Mouse (Mus musculus) lung, adult 2 months (tissue): ENCODE measurements around the gene Cbwd1. TPM values are rescaled to one million over a fixed set of nuclear protein-coding genes. Genes with fewer than 3 reads are reported as not detected.

Experiments
- DNase-seq: peaks from one replicate; pipeline ENCODE4 v3.0.0; 2022
- H3K4me1 ChIP-seq: fragments of 200-500 bp; 2 replicates; pipeline ENCODE4 v1.6.1; 2011; ENCODE audit warnings: low read length; ENCODE audit not compliant: control insufficient read depth, insufficient read depth
- H3K4me3 ChIP-seq: fragments of 200-500 bp; replicated peaks from 2 replicates; pipeline ENCODE3; 2011; ENCODE audit warnings: low read depth, mild to moderate bottlenecking, control low read depth, low read length; ENCODE audit errors: extremely low read depth
- CTCF ChIP-seq: fragments of 200-500 bp; IDR thresholded peaks from 2 replicates; pipeline ENCODE4 v1.5.1; 2011; ENCODE audit warnings: mild to moderate bottlenecking, low read length, control low read depth; ENCODE audit not compliant: insufficient read depth
- POLR2A ChIP-seq: fragments of 200-500 bp; IDR thresholded peaks from 2 replicates; pipeline ENCODE4 v1.6.1; 2011; ENCODE audit warnings: low read depth, mild to moderate bottlenecking, control low read depth, low read length, borderline replicate concordance; ENCODE audit errors: extremely low read depth
- WGBS: fragments of 180-500 bp; shearing (Covaris S2); methylation state at CpG from one replicate; pipeline ENCODE4 v1.1.7; 2018; 5-methylcytosine and 5-hydroxymethylcytosine counted together
- polyA plus RNA-seq: library from polyadenylated mRNA; depleted of rRNA; stranded (reverse); fragments of >200 nt; gene quantifications from 2 replicates; pipeline ENCODE4 v1.2.3, GENCODE M21; 2012; rRNA removed

Cbwd1 gene
- 0.96 and 2.6 TPM in 2 replicates for polyA plus RNA-seq

DNA sequence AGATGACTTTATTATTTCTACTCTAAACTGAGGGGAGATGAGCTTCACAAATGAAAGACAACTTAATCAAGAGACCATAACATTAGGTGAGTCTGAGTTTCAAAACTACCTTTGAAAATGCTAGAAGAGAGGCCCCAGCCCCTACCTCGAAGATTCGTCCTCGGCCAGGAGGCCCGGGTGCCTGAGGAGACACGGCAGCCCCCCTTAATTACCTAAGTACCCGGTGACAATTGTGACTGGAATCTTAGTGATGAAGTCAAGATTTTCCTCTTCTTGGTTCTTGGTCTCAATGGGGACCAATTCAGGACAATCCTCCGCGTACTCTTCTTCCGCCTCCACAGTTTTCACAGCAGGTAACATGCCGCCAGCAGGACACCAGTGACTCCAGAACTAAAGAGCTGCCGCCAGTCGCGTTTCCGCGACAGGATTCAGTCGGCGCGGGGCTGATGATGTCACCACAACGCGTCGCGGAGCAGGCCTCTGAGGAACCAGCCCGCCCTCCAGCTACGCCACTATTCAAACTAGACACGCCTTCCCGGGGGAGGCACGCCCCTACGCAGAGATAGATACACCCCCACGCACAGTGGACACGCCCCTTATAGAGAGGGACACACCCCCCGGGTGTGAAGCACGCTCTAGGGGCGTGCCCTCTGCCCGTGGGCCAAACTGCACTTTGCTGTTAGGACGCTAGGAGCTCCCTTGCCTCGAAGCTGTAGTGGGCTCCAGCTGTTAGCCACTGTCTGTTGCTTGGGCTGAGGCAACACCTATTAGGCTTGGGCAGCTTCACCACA lies at the start of gene Cbwd1:
TSS of gene Cbwd1 (minus strand) at position 439 of the 791 bp plus-strand sequence.
- peak; percentile 98 for DNase-seq
- WGBS = under 1% methylated on average over 36 of the region's 36 CpGs
- peaks cover 3% of the 10 kb centered on the region; the same call in 1 of the 2 replicates for H3K4me1 ChIP-seq
- peak within 1 kb of the TSS; percentile 96 for H3K4me3 ChIP-seq
- peak; percentile 88 for TF ChIP-seq POLR2A
- peak; percentile 97 for TF ChIP-seq CTCF

DNA sequence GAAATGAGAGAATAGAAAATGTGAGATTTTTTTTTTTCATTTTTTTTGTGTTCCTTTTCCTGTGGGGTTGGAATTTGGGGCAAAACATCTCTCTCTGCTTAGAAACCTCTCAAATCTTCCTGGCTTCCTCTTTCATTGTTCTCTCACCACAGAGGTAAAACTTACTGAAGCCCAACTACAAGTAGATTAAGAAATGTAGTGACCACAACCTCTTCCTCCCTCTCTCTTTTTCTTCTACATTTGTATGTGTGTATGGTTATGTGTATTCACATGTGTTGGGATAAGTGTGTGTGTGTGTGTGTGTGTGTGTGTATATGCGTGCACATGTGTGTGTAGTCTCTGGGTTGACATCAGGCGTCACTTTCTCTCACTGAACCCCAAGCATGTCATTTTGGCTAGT lies 47.1 kb upstream of the Cbwd1 start:
- TF ChIP-seq CTCF (no peak), POLR2A (no peak)
- 98% methylated on average over 2 of the region's 2 CpGs for WGBS
- DNase-seq = no peak
- Histone ChIP-seq H3K4me3 (no peak overlapping the region), H3K4me1 (peaks cover 2% of the 10 kb centered on the region; the same call in 1 of the 2 replicates)

DNA sequence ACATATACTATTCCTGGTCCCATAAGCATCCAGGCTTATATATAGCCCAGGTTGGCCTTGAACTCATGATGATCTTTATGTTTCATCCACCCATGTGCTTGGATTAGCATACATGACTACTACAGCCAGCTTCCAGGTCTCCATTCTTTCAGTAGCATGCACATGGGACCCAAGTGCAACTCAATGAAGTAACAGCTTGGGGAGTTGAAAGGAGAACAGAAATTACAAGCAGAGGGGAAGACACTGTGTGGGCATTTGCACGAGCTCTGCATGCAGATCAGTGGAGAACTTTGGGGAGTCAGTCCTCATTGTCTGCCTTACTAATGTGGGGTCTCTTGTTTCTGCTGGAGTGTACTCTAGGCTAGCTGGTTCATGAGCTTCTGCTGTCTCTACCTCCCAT lies 45.3 kb upstream of the Cbwd1 start:
- Histone ChIP-seq H3K4me1 (peaks cover 2% of the 10 kb centered on the region; the same call in 1 of the 2 replicates), H3K4me3 (no peak overlapping the region)
- no peak for TF ChIP-seq POLR2A
- TF ChIP-seq CTCF = no peak
- WGBS = 75% methylated on average over 1 of the region's 1 CpGs
- no peak for DNase-seq

DNA sequence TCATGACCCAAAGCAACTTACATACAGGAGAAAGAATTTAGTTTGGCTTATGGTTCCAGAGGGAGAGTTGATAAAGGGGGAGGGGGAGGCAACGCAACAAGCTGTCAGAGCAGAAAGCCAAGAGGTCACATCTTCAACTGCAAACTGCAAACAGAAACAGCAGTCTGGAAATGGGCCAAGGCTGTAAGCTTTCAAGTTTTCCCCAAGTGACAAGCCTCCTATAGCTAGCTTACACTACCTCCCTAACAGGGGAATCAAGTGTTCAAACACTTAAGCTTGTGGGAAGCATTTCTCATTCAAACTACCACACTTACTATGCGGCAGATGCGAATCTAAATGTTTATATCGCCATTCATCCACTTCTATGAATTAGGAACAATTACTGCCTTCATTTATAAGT lies 42.4 kb upstream of the Cbwd1 start:
- Histone ChIP-seq H3K4me3 (no peak overlapping the region), H3K4me1 (peaks cover 8% of the 10 kb centered on the region; the same call in 1 of the 2 replicates)
- no peak for DNase-seq
- TF ChIP-seq CTCF (no peak), POLR2A (no peak)
- 50% methylated on average over 4 of the region's 4 CpGs for WGBS

DNA sequence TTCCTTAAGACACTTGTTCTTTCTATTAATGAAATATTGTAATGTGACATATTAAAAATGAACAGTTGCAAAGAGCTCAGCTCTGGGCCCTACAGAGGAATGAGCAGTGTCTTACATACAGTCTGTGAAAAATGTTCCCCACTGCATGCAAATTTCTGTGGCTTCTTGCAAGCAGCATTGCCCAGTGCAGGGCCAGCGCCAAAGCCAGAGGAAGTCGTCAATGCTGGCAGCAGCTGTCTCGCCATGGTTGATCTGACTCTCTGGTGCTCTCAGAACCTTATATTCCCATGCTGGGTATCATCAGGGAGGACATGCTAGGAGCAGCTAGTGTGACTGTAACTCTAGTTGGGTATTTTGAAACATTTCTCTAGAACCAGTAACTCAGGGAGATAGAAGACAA lies 41.4 kb upstream of the Cbwd1 start:
- H3K4me1 ChIP-seq = peaks cover 8% of the 10 kb centered on the region; the same call in 1 of the 2 replicates
- DNase-seq = no peak
- TF ChIP-seq POLR2A (no peak), CTCF (no peak)
- 79% methylated on average over 3 of the region's 3 CpGs for WGBS
- no peak overlapping the region for H3K4me3 ChIP-seq

DNA sequence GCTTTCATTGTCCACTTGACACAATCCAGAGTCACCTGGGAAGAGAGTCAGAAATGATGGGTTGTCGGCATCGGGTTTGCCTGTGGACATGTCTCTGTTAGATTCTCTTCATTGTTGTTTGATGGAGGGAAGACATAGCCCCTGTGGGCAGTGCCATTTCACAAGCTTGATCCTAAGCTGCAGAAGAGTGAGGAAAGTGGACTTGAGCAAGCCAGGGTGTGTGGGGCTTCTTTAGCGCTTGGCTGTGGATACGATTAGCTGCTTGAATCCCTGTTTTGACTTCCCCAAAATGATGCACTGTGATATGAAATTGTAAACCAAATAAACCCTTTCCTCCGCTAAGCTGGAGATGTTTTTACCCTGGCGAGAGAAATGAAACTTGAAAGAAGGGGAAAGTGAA lies 40.6 kb upstream of the Cbwd1 start:
- 81% methylated on average over 6 of the region's 6 CpGs for WGBS
- Histone ChIP-seq H3K4me3 (no peak overlapping the region), H3K4me1 (peaks cover 8% of the 10 kb centered on the region; the same call in 1 of the 2 replicates)
- no peak for DNase-seq
- TF ChIP-seq CTCF (no peak), POLR2A (no peak)

DNA sequence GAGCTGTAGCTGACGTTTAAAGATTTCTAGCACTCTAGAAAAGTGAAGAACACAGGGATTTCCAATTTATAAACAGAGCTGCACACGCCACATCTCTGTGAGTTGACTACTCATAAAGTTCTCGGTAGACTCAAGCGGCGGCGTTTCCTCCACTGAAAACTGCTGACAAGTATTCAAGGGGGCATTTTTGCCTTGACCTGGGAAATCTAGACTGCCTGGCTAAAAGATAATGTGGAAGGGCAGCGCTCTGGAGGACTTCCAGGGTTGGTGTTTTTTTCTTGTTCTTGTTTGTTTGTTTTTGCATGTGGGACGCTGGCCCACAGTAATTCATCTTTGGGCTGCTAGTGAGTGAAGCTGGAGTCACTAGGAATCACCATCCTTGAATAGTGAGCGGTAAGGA lies 38.7 kb upstream of the Cbwd1 start:
- 11% methylated on average over 9 of the region's 9 CpGs for WGBS
- peak overlapping the region; percentile 39 for H3K4me3 ChIP-seq
- peaks cover 8% of the 10 kb centered on the region; the same call in 1 of the 2 replicates for H3K4me1 ChIP-seq
- TF ChIP-seq POLR2A = no peak
- TF ChIP-seq CTCF = no peak
- DNase-seq = peak; percentile 26

DNA sequence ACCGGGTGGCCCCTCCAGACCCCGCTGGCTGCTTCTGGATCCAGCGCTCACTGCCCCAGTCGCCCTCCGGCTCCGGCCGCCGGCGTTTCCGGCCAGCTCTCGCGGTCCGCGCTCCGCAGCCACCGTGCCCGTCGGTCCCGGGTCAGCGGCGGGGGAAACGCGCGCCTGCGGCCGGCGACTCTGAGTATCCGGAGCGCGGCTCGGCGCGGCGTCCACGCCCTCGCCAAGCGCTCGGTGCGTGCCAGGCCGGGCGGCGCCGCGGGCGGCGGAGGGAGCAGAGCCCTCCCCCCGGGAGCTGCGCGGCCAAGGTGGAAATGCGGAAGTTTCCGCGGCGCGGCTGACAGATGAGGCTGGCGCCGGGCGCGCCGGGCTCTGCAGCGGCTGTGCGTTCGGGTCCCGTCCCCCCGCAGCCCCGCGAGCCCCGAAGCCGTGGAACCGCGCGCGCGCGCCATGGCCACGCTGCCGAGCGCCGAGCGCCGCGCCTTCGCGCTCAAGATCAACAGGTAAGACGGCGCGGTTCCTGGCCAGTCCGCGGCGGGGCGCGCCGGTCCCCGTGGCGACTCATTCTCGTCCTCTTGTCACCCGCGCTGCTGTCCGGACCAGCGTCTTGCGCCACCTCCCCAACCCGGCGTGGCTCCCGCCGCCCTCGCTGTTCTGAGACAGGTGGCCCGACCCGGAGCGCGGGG lies 37.9 kb upstream of the Cbwd1 start, which contains the start of gene Dock8:
TSS of gene Dock8 (plus strand) at position 334 of the 686 bp plus-strand sequence.
- Histone ChIP-seq H3K4me3 (peak within 1 kb of the TSS; percentile 88), H3K4me1 (peaks cover 10% of the 10 kb centered on the region; the same call in 1 of the 2 replicates)
- under 1% methylated on average over 108 of the region's 109 CpGs for WGBS
- peak; percentile 79 for DNase-seq
- TF ChIP-seq POLR2A (0 out of 2 replicates have a peak, but pooled peaks have one; percentile 8), CTCF (no peak)

DNA sequence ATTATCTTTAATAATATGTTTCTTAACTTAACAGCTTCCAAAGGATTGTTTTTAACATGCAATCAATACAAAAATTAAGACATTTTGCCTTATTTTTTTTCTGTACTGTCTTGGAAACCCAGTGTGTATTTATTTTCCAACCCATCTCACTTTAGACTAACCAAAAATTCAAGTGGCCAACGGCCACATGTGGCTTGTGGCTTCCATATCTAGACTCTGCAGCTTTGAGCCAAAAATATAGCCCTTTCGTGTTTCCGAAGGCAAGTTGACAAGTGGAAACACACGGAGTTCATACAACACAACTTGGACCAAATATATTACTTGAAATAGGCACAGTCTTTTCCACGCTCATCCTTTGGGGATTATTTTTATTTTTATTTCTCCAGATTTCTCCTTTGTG lies 37.2 kb upstream of the Cbwd1 start:
- TF ChIP-seq POLR2A = no peak
- no peak for TF ChIP-seq CTCF
- H3K4me3 ChIP-seq = no peak overlapping the region
- no peak for DNase-seq

More for the DNA sequence above, 37.2 kb upstream of the Cbwd1 start:
- 58% methylated on average over 5 of the region's 5 CpGs for WGBS
- H3K4me1 ChIP-seq = peaks cover 8% of the 10 kb centered on the region; the same call in 1 of the 2 replicates
